Mouse (Mus musculus): ENCODE measurements at regions not wholly inside any gene's neighbourhood (a gene's known extent, or its start where the extent isn't known, plus 50 kb on each side); places are given as distances from the start of the nearest gene placed in this dataset.
A peak's percentile ranks its signal among the peaks of the same experiment; 100 is the strongest.

- no peak for DNase-seq (ENCODE audit: low spot score)
These were observed 173.5 kb downstream of the 1500009L16Rik start for GRCm38 (mm10) chr10:83896160-83896559.

GRCm38 (mm10) chr10:83897558-83897957 is 174.9 kb downstream of the 1500009L16Rik start:
- DNase-seq (ENCODE audit: low spot score) = no peak

- no peak for DNase-seq (ENCODE audit: low spot score)
These were observed 184.1 kb downstream of the 1500009L16Rik start for GRCm38 (mm10) chr10:83906751-83907150.

DNA sequence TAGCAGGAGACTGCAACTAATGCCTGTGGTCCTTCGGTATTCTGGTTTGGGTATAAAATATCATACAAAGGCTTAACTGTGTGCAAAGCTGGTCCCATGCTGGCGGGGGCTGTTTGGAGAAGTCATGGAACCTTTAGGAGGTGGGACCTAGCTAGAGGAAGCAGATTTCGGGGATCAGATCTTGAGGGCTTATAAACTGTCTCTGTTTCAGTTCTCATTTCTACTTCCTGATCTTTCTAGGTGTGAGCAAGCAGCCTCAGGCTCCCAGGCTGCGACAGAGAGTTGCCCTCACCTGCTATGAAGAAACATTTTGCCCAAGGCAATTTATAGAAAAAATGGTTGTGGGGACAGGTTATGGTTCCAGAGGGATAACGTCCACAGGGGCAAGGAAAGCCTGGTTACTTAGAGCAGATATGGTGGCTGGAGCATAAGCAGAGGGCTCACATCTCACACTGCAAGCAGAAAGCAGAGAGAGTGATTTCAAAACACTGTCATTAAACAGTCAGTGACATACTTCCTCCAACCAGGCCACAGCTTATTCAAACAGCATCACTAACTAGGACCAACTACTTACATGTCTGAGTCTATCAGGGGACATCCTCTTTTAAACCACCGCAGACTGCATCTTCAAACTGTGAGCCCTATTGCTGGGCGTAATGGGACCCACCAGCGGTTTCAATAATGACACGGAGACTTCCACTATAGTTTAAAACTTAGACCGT is 188.1 kb downstream of the 1500009L16Rik start:
- no peak for DNase-seq (ENCODE audit: low spot score)

DNA sequence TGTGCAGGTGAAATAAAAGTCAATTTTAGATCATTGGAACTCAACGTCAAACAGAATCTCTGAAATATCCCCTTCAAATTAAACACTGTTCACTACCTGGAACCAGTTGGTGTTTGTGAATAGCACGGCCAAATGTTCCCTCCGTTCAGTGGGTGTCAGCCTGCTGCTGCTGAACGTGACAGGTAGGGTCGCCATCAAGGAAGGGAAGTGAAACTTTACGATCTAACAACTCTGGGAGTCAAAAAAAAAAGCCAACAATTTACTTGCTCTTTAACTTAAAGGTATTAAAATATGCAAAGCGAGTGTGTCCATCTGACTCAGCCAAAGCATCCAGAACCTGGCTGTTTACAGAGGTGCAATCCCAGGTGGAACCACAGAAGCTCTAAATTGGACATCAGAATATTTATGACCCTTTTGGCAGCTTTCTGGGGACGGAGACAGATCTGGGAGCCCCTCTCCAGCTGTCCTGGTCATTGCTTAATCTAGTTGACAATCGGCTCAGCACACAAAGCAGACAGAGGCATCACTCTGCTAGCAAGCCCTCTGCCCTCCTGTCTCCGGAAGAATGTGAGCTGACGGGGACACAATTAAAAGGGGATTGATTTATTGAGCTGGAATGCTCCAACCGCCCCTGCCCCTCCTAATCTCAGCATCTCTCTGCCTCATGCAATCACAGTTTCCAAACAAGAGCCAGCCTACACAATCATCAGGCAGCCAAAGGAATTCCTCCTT is 191.9 kb downstream of the 1500009L16Rik start:
- DNase-seq (ENCODE audit: low spot score) = no peak

DNA sequence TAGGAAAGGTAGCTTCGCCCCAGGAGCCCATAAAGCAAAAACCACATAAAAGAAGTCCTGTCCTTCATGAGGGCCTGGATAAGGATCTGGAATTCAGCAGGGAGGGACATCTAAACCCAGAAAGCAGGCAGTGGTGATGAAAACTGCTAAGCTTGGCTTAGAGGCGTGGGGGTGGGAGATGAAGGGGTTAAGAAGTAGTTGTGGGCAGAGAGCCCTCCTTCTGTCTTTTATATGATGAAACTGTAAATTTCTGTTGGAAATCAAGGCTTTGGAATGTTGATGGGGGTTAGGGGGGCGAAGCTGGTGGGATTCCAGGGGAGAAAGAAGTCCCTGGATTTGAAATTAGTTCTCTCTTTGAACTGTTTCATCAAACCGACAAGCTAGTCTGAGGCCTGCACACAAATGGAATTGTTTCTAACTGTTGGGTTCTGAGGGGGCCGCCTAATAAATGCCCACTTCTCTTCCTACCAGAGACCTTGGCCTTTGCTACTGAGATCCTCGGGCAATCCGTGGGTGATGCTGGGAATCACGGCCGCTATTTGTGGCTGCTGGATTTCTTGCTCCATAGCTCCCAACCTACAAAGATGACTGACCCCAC is 192.6 kb downstream of the 1500009L16Rik start:
- no peak for DNase-seq (ENCODE audit: low spot score)

- no peak for DNase-seq (ENCODE audit: low spot score)
These were observed 204.3 kb downstream of the 1500009L16Rik start for GRCm38 (mm10) chr10:83926990-83927389.

DNA sequence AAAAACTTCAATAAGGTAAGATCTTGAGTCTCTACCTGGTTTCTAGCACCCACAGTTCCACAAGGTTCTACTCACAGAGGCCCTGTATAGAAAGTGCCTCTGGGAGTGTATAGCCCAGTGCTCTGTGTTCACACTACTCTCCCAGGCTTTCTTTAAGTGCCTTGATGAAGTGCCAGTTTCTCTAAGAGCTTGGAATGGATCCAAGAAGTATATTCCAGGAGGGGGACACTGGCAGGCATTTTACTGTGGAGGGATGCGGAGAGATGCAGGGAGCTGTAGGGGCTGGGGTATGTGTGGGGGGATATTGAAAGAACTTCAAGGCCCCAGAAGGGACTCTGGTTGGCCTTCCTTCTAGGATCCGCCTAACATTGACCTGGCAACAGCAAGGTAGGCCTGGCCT is 204.9 kb downstream of the 1500009L16Rik start:
- no peak for DNase-seq (ENCODE audit: low spot score)

GRCm38 (mm10) chr10:83931758-83932157 is 209.1 kb downstream of the 1500009L16Rik start:
- no peak for DNase-seq (ENCODE audit: low spot score)

DNA sequence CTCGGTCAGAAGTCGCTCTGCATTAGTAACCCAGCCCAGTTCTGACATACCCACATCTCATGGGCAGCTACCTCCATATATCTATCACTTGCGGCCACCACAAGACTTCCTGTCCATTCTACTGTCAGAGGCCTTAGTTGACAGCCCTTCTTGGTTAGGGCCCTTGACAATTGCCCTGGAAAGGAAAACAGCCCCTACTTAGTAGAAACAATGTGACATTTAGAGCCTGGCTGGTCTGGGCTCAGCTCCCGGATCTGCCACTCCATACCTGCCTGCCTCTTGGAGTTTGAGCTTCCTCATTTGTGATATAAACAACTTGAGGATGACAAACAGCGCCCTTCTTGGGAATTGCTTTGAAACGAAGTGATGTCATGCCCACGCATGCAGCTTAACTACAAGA is 210.5 kb downstream of the 1500009L16Rik start:
- no peak for DNase-seq (ENCODE audit: low spot score)

DNA sequence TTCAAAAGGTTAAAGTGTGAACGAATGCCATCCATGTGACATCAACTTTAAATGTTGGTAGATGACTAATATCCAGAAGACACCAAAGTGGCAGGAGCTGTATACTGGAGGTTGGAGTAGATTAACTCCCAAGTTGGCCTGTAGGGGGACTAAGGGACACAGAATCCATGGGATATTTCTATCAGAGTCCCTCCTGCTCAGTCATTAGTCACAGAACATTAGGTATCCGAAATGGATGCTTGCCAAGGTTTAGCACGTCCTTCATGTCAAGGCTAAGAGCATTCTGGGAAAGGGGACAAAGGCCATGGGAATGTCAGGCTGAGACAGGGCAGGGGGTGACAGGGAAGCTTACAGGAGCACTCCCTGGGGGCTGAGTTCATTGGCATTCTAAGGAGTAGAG is 211.8 kb downstream of the 1500009L16Rik start:
- DNase-seq (ENCODE audit: low spot score) = no peak

- DNase-seq (ENCODE audit: low spot score) = no peak
These were observed 214.5 kb downstream of the 1500009L16Rik start for GRCm38 (mm10) chr10:83937168-83937567.

DNA sequence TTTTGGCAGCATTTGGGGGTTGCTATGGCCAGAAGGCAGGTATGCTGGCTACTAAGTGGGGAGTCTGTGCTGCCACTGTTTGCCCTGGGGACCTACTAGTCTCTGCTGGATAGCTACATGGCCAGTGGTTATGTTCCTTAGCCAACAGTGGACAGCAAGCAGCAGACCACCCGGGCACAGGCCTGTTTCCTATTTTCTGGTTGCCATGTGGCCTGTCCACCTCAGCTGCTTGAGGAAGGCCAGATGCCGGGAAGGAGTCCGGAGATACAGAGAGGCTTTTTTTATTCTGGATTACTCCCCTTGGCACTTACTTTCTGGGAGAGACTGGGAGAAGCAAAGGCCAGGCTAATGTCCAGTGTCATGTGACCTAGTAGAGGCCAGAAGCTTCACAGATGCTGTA is 219.4 kb downstream of the 1500009L16Rik start:
- DNase-seq (ENCODE audit: low spot score) = no peak

DNA sequence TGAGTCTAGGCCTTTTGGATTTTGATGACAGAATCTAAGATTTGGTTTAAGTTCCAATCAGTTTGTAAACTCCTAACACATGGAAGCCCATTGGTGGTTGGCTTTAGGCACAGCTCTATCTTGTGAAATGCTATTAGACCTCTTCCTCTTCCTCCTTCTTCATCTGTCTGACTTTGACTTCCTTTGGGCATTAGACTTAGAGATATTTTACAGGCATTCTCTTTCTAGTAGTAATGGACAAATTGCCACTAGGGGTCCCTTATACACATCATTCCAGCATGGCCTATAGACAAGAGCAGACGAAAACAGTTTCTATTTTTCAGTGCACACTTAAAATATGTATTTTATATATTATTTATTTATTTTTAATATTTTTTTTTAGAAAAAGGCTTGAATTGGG is 221.5 kb downstream of the 1500009L16Rik start:
- DNase-seq (ENCODE audit: low spot score) = no peak

DNA sequence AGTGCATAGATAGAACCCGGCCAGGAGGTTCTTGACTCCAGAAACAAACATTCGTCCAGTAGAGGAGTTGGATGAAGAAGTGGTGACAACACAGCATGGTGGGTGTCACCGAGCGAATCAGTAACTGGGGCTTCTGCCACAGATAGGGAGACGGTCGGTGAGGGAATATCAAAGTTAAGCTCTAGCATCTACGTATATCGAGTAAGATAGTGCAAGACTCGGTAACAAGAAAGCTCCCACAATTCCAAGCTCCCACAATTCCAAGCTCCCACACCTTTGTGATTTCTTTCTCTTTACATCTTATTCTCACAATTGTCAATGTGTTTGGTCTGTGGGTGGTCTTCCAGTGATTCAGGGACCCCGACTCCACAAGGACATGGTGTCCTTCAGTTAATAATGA is 222.2 kb downstream of the 1500009L16Rik start:
- DNase-seq (ENCODE audit: low spot score) = no peak

- DNase-seq (ENCODE audit: low spot score) = no peak
These were observed 222.8 kb downstream of the 1500009L16Rik start for GRCm38 (mm10) chr10:83945503-83945902.

- peak; percentile 3 for DNase-seq (ENCODE audit: low spot score)
These were observed 223.8 kb downstream of the 1500009L16Rik start for GRCm38 (mm10) chr10:83946186-83947176.

GRCm38 (mm10) chr10:83957118-83957759 is 234.6 kb downstream of the 1500009L16Rik start:
- no peak for DNase-seq (ENCODE audit: low spot score)

- DNase-seq (ENCODE audit: low spot score) = no peak
These were observed 235.7 kb downstream of the 1500009L16Rik start for GRCm38 (mm10) chr10:83958397-83958796.

DNA sequence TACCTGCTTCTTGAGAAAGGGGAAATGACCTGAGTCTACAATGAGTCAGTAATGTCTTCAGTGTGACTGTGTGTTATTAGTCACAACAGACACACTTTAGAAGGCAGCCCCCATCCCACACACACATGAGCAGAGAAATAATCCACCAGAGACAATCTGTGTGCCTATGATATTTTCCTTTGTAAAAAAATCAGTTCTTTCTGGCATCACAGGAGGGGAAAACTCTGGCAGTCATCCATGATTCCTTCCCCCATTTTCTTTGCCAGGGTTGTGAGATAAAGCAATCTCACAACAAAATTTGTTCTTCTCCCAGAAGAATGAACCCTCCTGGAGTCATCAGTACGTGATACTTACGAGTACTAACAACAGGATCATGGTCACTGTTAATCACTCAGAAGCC is 236.2 kb downstream of the 1500009L16Rik start:
- no peak for DNase-seq (ENCODE audit: low spot score)

GRCm38 (mm10) chr10:83963232-83963760 is 240.6 kb downstream of the 1500009L16Rik start:
- DNase-seq (ENCODE audit: low spot score) = no peak
